Mouse (Mus musculus): Measurements from ENCODE around the gene H2-M10.6.

- TF ChIP-seq MEF2A (IDR thresholded peaks at IDR 0.05; ENCODE audit: extremely low read depth, insufficient replicate concordance, low read depth, low read length, poor library complexity, severe bottlenecking) (no peak), POLR2AphosphoS2 (IDR thresholded peaks at IDR 0.05; ENCODE audit: low read length) (no peak), CTCF (IDR thresholded peaks at IDR 0.05 in 2 of 3, conservative IDR thresholded peaks at IDR 0.05 in 1 of 3; ENCODE audit: control insufficient read depth in 1 of 3, insufficient read depth in 1 of 3, low read depth in 2 of 3, low read length in 3 of 3, poor library complexity in 1 of 3, severe bottlenecking in 1 of 3) (no peak), SIN3A (IDR thresholded peaks at IDR 0.05; ENCODE audit: low read length) (no peak), NELFE (IDR thresholded peaks at IDR 0.05; ENCODE audit: low read depth, low read length) (no peak), TAL1 (IDR thresholded peaks at IDR 0.05; ENCODE audit: low read length) (no peak), HCFC1 (IDR thresholded peaks at IDR 0.05; ENCODE audit: low read depth, low read length) (no peak), USF1 (IDR thresholded peaks at IDR 0.05; ENCODE audit: low read depth, low read length) (no peak), ZNF384 (IDR thresholded peaks at IDR 0.05; ENCODE audit: low read depth, low read length) (no peak), USF2 (IDR thresholded peaks at IDR 0.05; ENCODE audit: borderline replicate concordance in 1 of 2, insufficient read depth in 1 of 2, low read depth in 1 of 2, low read length in 2 of 2) (no peak), POLR2A (IDR thresholded peaks at IDR 0.05; ENCODE audit: control insufficient read depth in 1 of 2, insufficient read depth in 1 of 2, low read depth in 1 of 2, low read length in 2 of 2, poor library complexity in 1 of 2) (no peak)
Observed at GRCm38 (mm10) chr17:36855484-36855883, 43.5 kb downstream of the H2-M10.6 start.

Data from MEL (cell line).